Mouse (Mus musculus): Measurements from ENCODE around the gene Hps4.

DNA sequence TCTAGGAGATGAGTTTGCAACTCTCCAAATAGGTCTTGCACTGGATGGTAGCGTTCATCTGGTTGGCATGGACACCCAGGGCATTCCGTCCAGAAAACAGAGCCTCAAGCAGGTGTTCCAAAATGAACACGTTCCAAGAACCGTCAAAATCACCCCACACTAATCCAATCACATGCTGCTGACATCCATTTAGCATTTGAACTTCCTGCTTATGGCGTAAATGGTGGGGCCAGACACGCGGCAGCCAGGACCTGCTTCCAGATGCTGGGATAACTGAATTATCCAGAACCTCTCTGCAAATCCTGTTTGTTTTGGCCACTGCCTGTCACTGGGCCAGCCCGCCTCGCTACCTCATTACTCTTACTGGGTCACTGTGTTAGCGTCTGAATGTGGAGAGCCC lies 56.4 kb downstream of the Hps4 start:
- no peak for TF ChIP-seq CTCF (IDR thresholded peaks at IDR 0.05; ENCODE audit: low read depth, low read length)
- no peak for TF ChIP-seq POLR2A (IDR thresholded peaks at IDR 0.05; ENCODE audit: borderline replicate concordance, low read depth, low read length)

Data from bone marrow macrophage, adult 2 months (primary cell).